Mouse (Mus musculus): ENCODE data around the gene Kcnip2. TPM values are rescaled to one million over a fixed set of nuclear protein-coding genes. Genes with fewer than 3 reads are reported as not detected.
A peak's percentile ranks its signal among the peaks of the same experiment; 100 is the strongest.

The Kcnip2 gene
- total and polyA plus RNA-seq, 2 experiments from 2014 or later = 41.8 to 81.7 TPM

DNA sequence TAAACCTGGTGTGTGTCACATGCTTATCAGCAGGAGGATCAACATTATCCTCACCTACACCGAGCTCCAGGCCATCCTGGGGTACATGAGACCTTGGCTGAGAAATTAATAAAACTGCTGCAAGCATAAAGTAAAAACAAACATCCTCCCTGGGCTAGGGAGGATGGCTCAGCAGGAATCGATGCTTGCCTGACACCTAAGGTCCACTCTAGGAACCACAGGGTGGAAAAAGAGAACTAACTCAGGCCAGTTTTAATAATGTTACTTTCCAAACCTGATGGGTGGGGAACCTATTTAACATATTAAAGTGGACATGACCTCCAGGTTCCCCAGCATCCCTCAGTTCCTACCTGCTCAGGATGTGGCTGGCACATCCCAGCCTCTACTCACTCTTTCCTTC, 14.8 kb upstream of the Kcnip2 start:
- H3K4me3 ChIP-seq (ENCODE audit: low read depth, low read length) = no peak overlapping the region
- no peaks in the 10 kb centered on the region for H3K36me3 ChIP-seq (replicated peaks; ENCODE audit: control insufficient read depth, insufficient read depth, low read length)
- WGBS = 52% methylated on average over 2 of the region's 2 CpGs
- DNase-seq (ENCODE audit: low spot score) (no peak), ATAC-seq (ENCODE audit: insufficient read depth, low read depth) (no peak)
- no peak overlapping the region for H3K9ac ChIP-seq (replicated peaks; ENCODE audit: low read depth, low read length)
- no peak overlapping the region for H3K4me2 ChIP-seq (ENCODE audit: low read depth, low read length)
- no peaks in the 10 kb centered on the region for H3K9me3 ChIP-seq (replicated peaks; ENCODE audit: control insufficient read depth, low read length)
- TF ChIP-seq EP300 (IDR thresholded peaks at IDR 0.05; ENCODE audit: low read depth) (no peak), CTCF (IDR thresholded peaks at IDR 0.05; ENCODE audit: low read depth) (peak; percentile 28)
- H3K27ac ChIP-seq (ENCODE audit: low read depth) = no peak overlapping the region
- no peaks in the 10 kb centered on the region for H3K27me3 ChIP-seq (ENCODE audit: control insufficient read depth, insufficient read depth, low read length)
- peaks cover 34% of the 10 kb centered on the region for H3K4me1 ChIP-seq (ENCODE audit: control insufficient read depth, insufficient read depth)

DNA sequence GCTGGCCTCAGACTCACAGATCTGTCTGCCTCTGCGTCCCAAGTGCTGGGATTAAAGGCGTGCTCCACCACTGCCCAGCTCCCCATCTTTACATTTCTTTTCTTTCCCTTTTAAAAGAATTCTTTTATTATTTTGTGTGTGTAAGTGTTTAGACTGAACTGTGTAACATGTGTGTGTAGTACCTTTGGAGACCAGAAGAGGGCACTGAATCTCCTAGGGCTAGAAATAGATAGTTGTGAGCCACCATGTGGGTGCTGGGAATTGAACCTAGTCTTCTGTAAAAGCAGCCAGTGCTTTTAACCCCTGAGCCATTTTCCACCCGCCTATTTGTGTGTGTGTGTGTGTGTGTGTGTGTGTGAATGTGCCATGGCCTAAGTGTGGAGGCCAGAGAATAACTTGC, 11.9 kb upstream of the Kcnip2 start:
- DNase-seq (ENCODE audit: low spot score) = no peak
- Histone ChIP-seq H3K36me3 (replicated peaks; ENCODE audit: control insufficient read depth, insufficient read depth, low read length) (no peaks in the 10 kb centered on the region), H3K4me2 (ENCODE audit: low read depth, low read length) (no peak overlapping the region), H3K27me3 (ENCODE audit: control insufficient read depth, insufficient read depth, low read length) (no peaks in the 10 kb centered on the region), H3K9me3 (replicated peaks; ENCODE audit: control insufficient read depth, low read length) (no peaks in the 10 kb centered on the region), H3K27ac (ENCODE audit: low read depth) (peak overlapping the region; percentile 82), H3K4me3 (ENCODE audit: low read depth, low read length) (no peak overlapping the region), H3K9ac (replicated peaks; ENCODE audit: low read depth, low read length) (no peak overlapping the region), H3K4me1 (ENCODE audit: control insufficient read depth, insufficient read depth) (peaks cover 44% of the 10 kb centered on the region)
- WGBS = 95% methylated on average over 3 of the region's 3 CpGs
- peak; percentile 18 for TF ChIP-seq CTCF (IDR thresholded peaks at IDR 0.05; ENCODE audit: low read depth)
- no peak for TF ChIP-seq EP300 (IDR thresholded peaks at IDR 0.05; ENCODE audit: low read depth)
- ATAC-seq (ENCODE audit: insufficient read depth, low read depth) = no peak

- TF ChIP-seq EP300 (IDR thresholded peaks at IDR 0.05; ENCODE audit: low read depth) (no peak), CTCF (IDR thresholded peaks at IDR 0.05; ENCODE audit: low read depth) (no peak)
- no peaks in the 10 kb centered on the region for H3K36me3 ChIP-seq (replicated peaks; ENCODE audit: control insufficient read depth, insufficient read depth, low read length)
- H3K4me3 ChIP-seq (ENCODE audit: low read depth, low read length) = no peak overlapping the region
- 39% methylated on average over 5 of the region's 5 CpGs for WGBS
- H3K9me3 ChIP-seq (replicated peaks; ENCODE audit: control insufficient read depth, low read length) = no peaks in the 10 kb centered on the region
- no peak overlapping the region for H3K9ac ChIP-seq (replicated peaks; ENCODE audit: low read depth, low read length)
- peaks cover 43% of the 10 kb centered on the region for H3K4me1 ChIP-seq (ENCODE audit: control insufficient read depth, insufficient read depth)
- H3K27me3 ChIP-seq (ENCODE audit: control insufficient read depth, insufficient read depth, low read length) = no peaks in the 10 kb centered on the region
- DNase-seq (ENCODE audit: low spot score) (peak; percentile 65), ATAC-seq (ENCODE audit: insufficient read depth, low read depth) (peak; percentile 25; the same call in 1 of the 2 replicates)
- H3K27ac ChIP-seq (ENCODE audit: low read depth) = peak overlapping the region; percentile 82
- no peak overlapping the region for H3K4me2 ChIP-seq (ENCODE audit: low read depth, low read length)
These were observed 11.3 kb upstream of the Kcnip2 start for GRCm38 (mm10) chr19:45827125-45827524.

- peaks cover 46% of the 10 kb centered on the region for H3K4me1 ChIP-seq (ENCODE audit: control insufficient read depth, insufficient read depth)
- no peak overlapping the region for H3K4me3 ChIP-seq (ENCODE audit: low read depth, low read length)
- H3K27ac ChIP-seq (ENCODE audit: low read depth) = peak overlapping the region; percentile 82
- H3K4me2 ChIP-seq (ENCODE audit: low read depth, low read length) = no peak overlapping the region
- H3K9ac ChIP-seq (replicated peaks; ENCODE audit: low read depth, low read length) = peak overlapping the region; percentile 20; the same call in 1 of the 2 replicates
- DNase-seq (ENCODE audit: low spot score) (peak; percentile 41), ATAC-seq (ENCODE audit: insufficient read depth, low read depth) (peak; percentile 86)
- no peaks in the 10 kb centered on the region for H3K27me3 ChIP-seq (ENCODE audit: control insufficient read depth, insufficient read depth, low read length)
- H3K36me3 ChIP-seq (replicated peaks; ENCODE audit: control insufficient read depth, insufficient read depth, low read length) = no peaks in the 10 kb centered on the region
- 34% methylated on average over 3 of the region's 3 CpGs for WGBS
- no peak for TF ChIP-seq CTCF (IDR thresholded peaks at IDR 0.05; ENCODE audit: low read depth)
- no peak for TF ChIP-seq EP300 (IDR thresholded peaks at IDR 0.05; ENCODE audit: low read depth)
- no peaks in the 10 kb centered on the region for H3K9me3 ChIP-seq (replicated peaks; ENCODE audit: control insufficient read depth, low read length)
These were observed 10.3 kb upstream of the Kcnip2 start for GRCm38 (mm10) chr19:45826146-45826545.

DNA sequence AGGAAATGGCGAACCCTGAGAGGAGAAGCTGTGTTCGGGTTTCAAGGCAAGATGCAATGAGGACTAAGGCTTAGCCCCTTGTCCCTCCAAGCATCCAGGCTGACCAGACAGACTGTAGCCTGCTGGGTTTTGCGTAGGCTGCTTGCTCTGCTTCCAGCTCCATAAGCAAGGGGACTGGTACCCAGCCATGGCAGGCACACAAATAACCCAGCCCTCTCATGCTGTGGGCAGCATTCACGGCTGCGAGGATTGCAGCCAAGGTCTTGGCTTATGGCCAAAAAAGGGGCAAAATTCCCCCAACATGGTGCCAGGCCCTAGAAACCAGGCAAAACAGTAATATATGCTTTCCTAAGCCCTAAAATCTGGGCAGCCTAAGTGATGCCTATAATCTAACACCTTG, 6.0 kb upstream of the Kcnip2 start:
- Histone ChIP-seq H3K9ac (replicated peaks; ENCODE audit: low read depth, low read length) (no peak overlapping the region), H3K4me2 (ENCODE audit: low read depth, low read length) (no peak overlapping the region), H3K4me1 (ENCODE audit: control insufficient read depth, insufficient read depth) (peaks cover 39% of the 10 kb centered on the region), H3K4me3 (ENCODE audit: low read depth, low read length) (no peak overlapping the region), H3K27ac (ENCODE audit: low read depth) (no peak overlapping the region), H3K27me3 (ENCODE audit: control insufficient read depth, insufficient read depth, low read length) (no peaks in the 10 kb centered on the region), H3K9me3 (replicated peaks; ENCODE audit: control insufficient read depth, low read length) (no peaks in the 10 kb centered on the region), H3K36me3 (replicated peaks; ENCODE audit: control insufficient read depth, insufficient read depth, low read length) (0 out of 2 replicates have a peak, but pooled peaks cover 6% of the 10 kb centered on the region)
- 57% methylated on average over 5 of the region's 5 CpGs for WGBS
- TF ChIP-seq EP300 (IDR thresholded peaks at IDR 0.05; ENCODE audit: low read depth) = no peak
- no peak for TF ChIP-seq CTCF (IDR thresholded peaks at IDR 0.05; ENCODE audit: low read depth)
- ATAC-seq (ENCODE audit: insufficient read depth, low read depth) = no peak
- no peak for DNase-seq (ENCODE audit: low spot score)

DNA sequence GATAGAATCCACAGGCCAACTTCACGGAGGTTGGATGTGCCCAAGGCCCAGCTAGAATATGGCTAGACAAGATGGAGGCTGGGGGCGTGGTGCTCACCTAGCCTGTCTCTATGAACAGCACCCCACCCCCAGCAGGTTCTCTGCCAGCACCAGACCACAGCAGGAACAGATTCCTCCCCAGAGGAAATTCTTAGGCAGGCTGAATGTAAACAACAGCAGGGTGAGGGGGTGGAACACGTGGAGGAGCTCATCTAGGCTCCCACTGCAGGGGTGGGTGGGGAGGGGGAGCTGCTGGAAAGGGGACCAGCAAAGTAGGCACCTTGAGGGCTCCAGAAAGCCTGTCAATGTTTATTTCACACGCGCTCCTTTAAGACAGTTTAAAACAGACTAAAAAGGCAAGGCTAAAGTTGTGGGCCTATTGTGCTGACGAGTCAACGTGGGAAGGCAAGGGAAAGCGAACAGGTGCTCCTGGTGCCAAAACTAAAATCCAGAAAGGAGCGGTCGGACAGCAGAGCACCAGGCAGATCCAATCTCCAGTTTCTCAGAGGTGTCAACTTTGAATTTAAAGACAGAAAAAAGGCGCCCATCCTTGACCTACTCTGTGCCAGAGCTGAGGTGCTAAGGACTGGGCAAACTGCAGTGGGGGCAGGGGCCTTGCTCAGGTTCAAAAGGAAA, 2.1 kb upstream of the Kcnip2 start:
- no peak overlapping the region for H3K27ac ChIP-seq (ENCODE audit: low read depth)
- no peaks in the 10 kb centered on the region for H3K9me3 ChIP-seq (replicated peaks; ENCODE audit: control insufficient read depth, low read length)
- H3K4me1 ChIP-seq (ENCODE audit: control insufficient read depth, insufficient read depth) = peaks cover 19% of the 10 kb centered on the region
- no peaks in the 10 kb centered on the region for H3K27me3 ChIP-seq (ENCODE audit: control insufficient read depth, insufficient read depth, low read length)
- no peak overlapping the region for H3K4me2 ChIP-seq (ENCODE audit: low read depth, low read length)
- TF ChIP-seq CTCF (IDR thresholded peaks at IDR 0.05; ENCODE audit: low read depth) (no peak), EP300 (IDR thresholded peaks at IDR 0.05; ENCODE audit: low read depth) (no peak)
- 0 out of 2 replicates have a peak, but pooled peaks cover 6% of the 10 kb centered on the region for H3K36me3 ChIP-seq (replicated peaks; ENCODE audit: control insufficient read depth, insufficient read depth, low read length)
- no peak for ATAC-seq (ENCODE audit: insufficient read depth, low read depth)
- no peak overlapping the region for H3K9ac ChIP-seq (replicated peaks; ENCODE audit: low read depth, low read length)
- no peak for DNase-seq (ENCODE audit: low spot score)
- WGBS = 75% methylated on average over 11 of the region's 11 CpGs
- no peak overlapping the region for H3K4me3 ChIP-seq (ENCODE audit: low read depth, low read length)

Data from heart, postnatal 0 days (tissue).